Mouse (Mus musculus) stomach, postnatal 0 days (tissue): ENCODE measurements around the gene Deup1.

ENCODE experiments used
- CTCF ChIP-seq: IDR thresholded peaks from 2 replicates; pipeline ENCODE4 v1.5.1; 2016; ENCODE audit warnings: antibody characterized with exemption, low read depth, mild to moderate bottlenecking, moderate library complexity
- EP300 ChIP-seq: optimal IDR thresholded peaks from 2 replicates; pipeline ENCODE3; 2016; ENCODE audit warnings: antibody characterized with exemption

DNA sequence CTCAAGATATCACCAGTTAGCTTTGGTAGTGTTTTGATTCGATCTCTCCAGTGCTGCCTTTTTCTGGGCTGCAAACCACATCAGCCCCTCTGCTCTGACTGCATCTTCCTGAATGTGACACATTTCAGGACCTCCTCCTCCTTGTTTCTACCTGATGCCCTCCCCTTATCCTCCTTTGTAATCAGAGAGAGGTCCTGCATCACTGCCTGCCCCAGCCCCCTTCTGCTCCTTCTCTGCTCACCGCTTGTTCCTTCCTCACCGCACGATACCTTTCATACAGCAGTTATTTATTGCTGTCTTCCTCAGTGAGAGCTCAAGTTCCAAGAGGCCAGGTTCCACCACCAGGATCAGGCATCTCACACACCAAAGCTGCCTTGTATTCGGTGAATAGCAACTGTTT is 96.5 kb downstream of the Deup1 start:
- TF ChIP-seq CTCF (no peak), EP300 (no peak)
